Mouse (Mus musculus) urinary bladder, postnatal 10 days (tissue): Measurements from ENCODE around the gene Smarca5.

ENCODE experiments used
- DNase-seq: peaks from one replicate; pipeline ENCODE4 v3.0.0; 2022; ENCODE audit warnings: low spot score

Gene Smarca5

GRCm38 (mm10) chr8:80739155-80739924 lies at the start of gene Smarca5:
Gene Smarca5, minus strand, starts transcription at chr8:80739497.
- DNase-seq: peak; percentile 86

GRCm38 (mm10) chr8:80784559-80784958 lies 45.3 kb upstream of the Smarca5 start:
- DNase-seq: no peak

- DNase-seq: no peak
Observed at GRCm38 (mm10) chr8:80783271-80783670, 44.0 kb upstream of the Smarca5 start.

DNA sequence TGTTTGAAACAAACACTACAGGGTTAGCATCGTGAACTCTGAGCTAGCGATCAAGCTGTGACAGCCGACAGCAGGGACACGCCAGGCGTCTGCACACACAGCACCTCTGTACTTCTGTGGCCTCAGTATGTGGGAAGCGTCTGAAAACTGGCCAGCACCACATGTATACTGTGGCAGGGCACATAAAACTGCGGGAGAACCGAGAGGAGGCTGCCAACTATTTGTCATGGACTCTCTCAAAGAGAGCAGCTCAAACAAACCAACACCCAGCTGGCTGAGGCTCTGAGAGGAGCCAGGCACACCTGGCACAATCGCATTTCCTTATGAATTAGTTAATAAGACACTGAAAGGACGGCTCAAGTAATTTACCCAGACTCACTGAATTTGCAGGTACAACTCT lies 42.0 kb upstream of the Smarca5 start:
- DNase-seq: no peak

- no peak for DNase-seq
Observed at GRCm38 (mm10) chr8:80780271-80780670, 41.0 kb upstream of the Smarca5 start.

DNA sequence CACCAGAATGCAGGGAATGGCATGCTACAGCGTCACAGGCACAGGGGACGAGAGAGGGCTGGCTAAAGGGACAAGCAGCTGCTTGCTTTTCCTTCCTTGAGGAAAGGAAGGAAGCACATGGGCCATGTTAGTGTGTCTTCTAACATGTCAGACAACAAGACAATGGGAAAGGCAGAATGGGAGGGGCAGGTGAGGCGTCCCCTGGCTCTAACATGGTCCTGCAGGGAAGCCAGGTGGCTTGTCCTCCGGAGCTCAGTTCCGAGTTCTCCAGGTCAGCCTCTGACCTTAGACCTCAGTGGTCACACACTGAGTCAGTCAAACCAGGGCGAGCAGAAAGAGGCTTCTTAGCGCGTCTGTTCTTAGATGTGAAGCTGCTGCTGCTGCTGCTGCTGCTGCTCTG lies 37.1 kb upstream of the Smarca5 start:
- DNase-seq: no peak

GRCm38 (mm10) chr8:80772732-80773460 lies 33.6 kb upstream of the Smarca5 start:
- no peak for DNase-seq

- no peak for DNase-seq
Observed at GRCm38 (mm10) chr8:80768451-80768850, 29.2 kb upstream of the Smarca5 start.

- DNase-seq: peak; percentile 33
Observed at GRCm38 (mm10) chr8:80753017-80753715, 13.9 kb upstream of the Smarca5 start.

GRCm38 (mm10) chr8:80752429-80752828 lies 13.1 kb upstream of the Smarca5 start:
- DNase-seq: no peak

GRCm38 (mm10) chr8:80749091-80749490 lies 9.8 kb upstream of the Smarca5 start:
- no peak for DNase-seq

DNA sequence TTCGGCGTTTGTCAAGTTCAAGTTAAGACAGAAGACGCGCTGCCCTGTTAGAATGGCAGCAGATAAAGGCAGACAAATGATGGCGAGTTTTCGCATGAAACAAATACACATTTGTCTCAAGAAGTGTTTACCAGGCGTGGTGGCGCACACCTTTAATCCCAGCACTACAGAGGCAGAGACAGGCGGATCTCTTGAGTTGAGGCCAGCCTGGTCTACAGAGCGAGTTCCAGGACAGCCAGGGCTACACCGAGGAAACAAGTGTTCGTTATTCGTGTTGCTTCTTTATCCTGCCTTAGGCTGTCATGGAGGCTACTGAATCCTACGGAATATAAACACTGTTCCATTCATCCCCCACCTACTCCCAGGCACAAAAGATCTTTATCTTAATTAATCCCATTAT lies 635 bp upstream of the Smarca5 start:
- no peak for DNase-seq

DNA sequence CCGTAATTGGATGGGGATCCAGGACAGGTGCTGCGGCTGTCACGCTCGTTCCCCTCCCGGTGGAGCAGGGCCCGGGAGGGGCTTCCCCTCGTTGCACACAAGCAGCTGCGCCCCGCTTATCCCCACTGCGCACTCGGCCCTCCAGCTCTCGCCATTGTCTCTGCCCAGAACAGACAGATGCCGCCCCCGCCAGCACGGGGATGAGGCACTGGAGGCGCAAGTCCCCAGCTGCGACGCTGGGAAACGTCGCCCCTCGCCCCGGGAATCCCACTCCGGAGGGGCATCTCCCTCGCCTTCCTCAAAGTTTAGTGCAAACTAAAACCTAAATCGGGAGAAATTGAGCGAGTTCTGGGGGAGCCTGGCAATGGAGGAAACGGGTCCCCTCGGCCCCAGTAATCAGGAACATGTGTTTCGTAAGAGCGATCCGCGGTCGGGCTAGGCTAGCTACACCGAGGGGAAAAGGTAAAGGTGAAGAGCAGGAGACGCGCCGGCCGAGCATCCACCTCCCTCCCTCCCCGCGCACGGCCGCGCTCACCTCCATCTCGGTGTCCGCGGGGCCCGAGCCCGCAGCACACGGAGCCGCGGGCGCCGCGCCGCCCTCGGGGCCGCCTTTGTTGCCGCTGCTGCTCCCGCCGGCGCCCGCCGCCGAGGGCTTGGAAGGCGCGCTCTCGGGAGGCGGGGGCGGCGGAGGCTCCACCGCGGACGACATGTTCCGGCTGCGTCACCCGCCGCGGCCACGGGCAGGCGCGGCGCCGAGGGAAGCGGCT lies 726 bp downstream of the Smarca5 start:
- no peak for DNase-seq

DNA sequence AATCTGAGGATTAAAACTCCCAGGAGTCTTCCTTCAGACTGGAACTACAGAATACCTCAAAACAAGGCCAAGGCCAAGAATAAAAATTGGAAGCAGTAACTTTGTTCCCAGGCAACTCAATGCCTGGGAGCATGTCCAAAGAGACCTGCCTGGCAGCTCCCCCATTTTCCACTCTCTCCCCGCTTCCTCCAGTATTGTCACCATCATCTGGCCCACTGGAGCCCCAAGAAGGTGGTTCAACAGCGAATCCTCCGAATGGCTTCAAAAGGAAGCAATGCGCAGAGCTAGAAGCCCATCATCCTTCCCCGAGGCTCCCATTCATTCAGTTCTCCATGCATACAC lies 1.3 kb downstream of the Smarca5 start:
- no peak for DNase-seq

GRCm38 (mm10) chr8:80732326-80732725 lies 7.0 kb downstream of the Smarca5 start:
- DNase-seq: no peak

GRCm38 (mm10) chr8:80714461-80714860 lies 24.8 kb downstream of the Smarca5 start:
- DNase-seq: no peak

- DNase-seq: no peak
Observed at GRCm38 (mm10) chr8:80710670-80711400, 28.5 kb downstream of the Smarca5 start.

- DNase-seq: no peak
Observed at GRCm38 (mm10) chr8:80688141-80688540, 51.2 kb downstream of the Smarca5 start.

- no peak for DNase-seq
Observed at GRCm38 (mm10) chr8:80683756-80684335, 55.5 kb downstream of the Smarca5 start.

GRCm38 (mm10) chr8:80682594-80682993 lies 56.7 kb downstream of the Smarca5 start:
- no peak for DNase-seq

DNA sequence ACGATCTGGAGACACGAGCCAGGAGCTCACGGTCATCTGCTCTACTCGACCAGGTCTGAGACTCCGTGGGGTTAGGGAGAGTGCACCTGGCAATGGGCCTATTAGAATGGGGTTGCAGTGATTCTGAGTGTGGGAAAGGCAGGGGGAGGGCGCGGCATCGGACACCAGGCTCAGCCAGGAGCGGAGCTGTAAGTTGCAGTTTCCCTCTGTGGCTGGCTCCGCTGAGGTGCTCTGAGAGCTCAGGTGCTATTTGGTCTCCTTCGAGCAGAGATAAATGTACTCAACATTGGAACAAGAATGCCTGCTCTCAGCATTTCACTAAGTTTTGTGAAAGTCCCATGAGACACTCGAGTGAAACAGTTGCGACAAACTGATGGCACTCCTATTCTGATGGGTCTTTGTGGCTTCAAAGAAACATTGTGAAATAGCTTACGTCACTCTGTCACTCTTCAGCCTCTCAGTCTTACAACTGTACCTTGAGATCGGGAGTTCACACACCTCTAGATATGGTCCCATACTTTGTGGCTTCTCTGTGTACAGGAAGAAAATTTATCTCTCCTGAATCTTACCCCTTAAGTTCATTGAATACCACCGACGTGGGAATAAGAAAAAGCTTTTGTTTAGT lies 69.9 kb downstream of the Smarca5 start:
- DNase-seq: no peak
